Mouse (Mus musculus) CH12.LX (cell line): ENCODE measurements around the gene Mfap2.

Experiments
- CHD2 ChIP-seq: IDR thresholded peaks from 2 replicates; pipeline ENCODE4 v1.6.1; 2011; ENCODE audit warnings: low read length, improper control_type of control experiment
- CTCF ChIP-seq, 2 experiments: IDR thresholded peaks in 1 of 2; conservative IDR thresholded peaks in 1 of 2; 2 replicates each; pipeline ENCODE4 v1.5.1; 2011 to 2012; ENCODE audit warnings: low read depth in 2 of 2, low read length in 2 of 2, improper control_type of control experiment in 1 of 2, inconsistent platforms in 1 of 2, mild to moderate bottlenecking in 1 of 2, moderate library complexity in 1 of 2
- E2F4 ChIP-seq: IDR thresholded peaks from 2 replicates; pipeline ENCODE4 v1.6.1; 2011; ENCODE audit warnings: low read depth, low read length, improper control_type of control experiment; ENCODE audit not compliant: insufficient replicate concordance
- ELF1 ChIP-seq: IDR thresholded peaks from 2 replicates; pipeline ENCODE4 v1.6.1; 2014; ENCODE audit warnings: low read depth, mild to moderate bottlenecking, inconsistent platforms, low read length, improper control_type of control experiment
- EP300 ChIP-seq: IDR thresholded peaks from 2 replicates; pipeline ENCODE4 v1.6.1; 2011; ENCODE audit warnings: low read length, improper control_type of control experiment
- MAX ChIP-seq: IDR thresholded peaks from 2 replicates; pipeline ENCODE4 v1.6.1; 2011; ENCODE audit warnings: low read length, improper control_type of control experiment
- POLR2A ChIP-seq: IDR thresholded peaks from 2 replicates; pipeline ENCODE4 v1.6.1; 2011; ENCODE audit warnings: low read depth, mild to moderate bottlenecking, improper control_type of control experiment, low read length
- SMC3 ChIP-seq: IDR thresholded peaks from 2 replicates; pipeline ENCODE4 v1.6.1; 2011; ENCODE audit warnings: low read depth, low read length, improper control_type of control experiment
- USF1 ChIP-seq: IDR thresholded peaks from 2 replicates; pipeline ENCODE4 v1.6.1; 2014; ENCODE audit warnings: low read depth, mild to moderate bottlenecking, inconsistent platforms, low read length, improper control_type of control experiment
- USF2 ChIP-seq: conservative IDR thresholded peaks from 2 replicates; pipeline ENCODE4 v1.6.1; 2011; ENCODE audit warnings: low read depth, low read length, improper control_type of control experiment
- ZKSCAN1 ChIP-seq: IDR thresholded peaks from 2 replicates; pipeline ENCODE4 v1.6.1; 2012; ENCODE audit warnings: low read depth, inconsistent platforms, low read length, improper control_type of control experiment, borderline replicate concordance

DNA sequence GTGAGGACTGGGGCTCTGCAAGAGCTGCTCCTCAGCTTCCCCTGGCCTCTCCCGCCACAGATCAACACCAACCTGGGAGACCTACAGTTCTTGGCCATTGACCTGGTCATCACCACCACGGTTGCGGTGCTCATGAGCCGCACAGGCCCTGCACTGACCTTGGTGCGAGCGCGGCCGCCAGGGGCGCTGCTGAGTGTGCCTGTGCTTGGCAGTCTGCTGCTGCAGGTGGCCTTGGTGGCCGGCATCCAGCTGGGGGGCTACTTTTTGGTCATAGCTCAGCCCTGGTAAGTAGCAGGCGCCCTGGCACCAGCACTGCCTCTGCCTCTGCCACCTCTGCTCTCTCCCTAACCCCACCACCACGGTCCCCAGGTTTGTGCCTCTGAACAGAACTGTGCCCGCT lies 4.2 kb upstream of the Mfap2 start:
- no peak for TF ChIP-seq CTCF (conservative IDR thresholded peaks at IDR 0.05 in 1 of 2, IDR thresholded peaks at IDR 0.05 in 1 of 2; ENCODE audit: low read depth in 2 of 2, low read length in 2 of 2)
- TF ChIP-seq CHD2 = no peak
- no peak for TF ChIP-seq E2F4
- TF ChIP-seq POLR2A = no peak
- no peak for TF ChIP-seq USF2
- no peak for TF ChIP-seq MAX
- no peak for TF ChIP-seq USF1
- TF ChIP-seq EP300 = no peak
- no peak for TF ChIP-seq SMC3
- no peak for TF ChIP-seq ZKSCAN1
- TF ChIP-seq ELF1 = no peak
